Mouse (Mus musculus) left cerebral cortex, adult 2 months (tissue): ENCODE measurements at regions not wholly inside any gene's neighbourhood (a gene's known extent, or its start where the extent isn't known, plus 50 kb on each side); places are given as distances from the start of the nearest gene placed in this dataset.

Experiments
- DNase-seq, 2 experiments: peaks; one replicate each; pipeline ENCODE4 v3.0.0; 2021 to 2022; ENCODE audit warnings: low spot score in 2 of 2, mixed read lengths in 1 of 2; ENCODE audit errors: extremely low spot score in 1 of 2
- H3K27ac ChIP-seq: fragments of 200-600 bp; 2 replicates; pipeline ENCODE4 v1.8.1; 2022
- H3K4me3 ChIP-seq: fragments of 200-600 bp; 2 replicates; pipeline ENCODE4 v1.8.1; 2022
- CTCF ChIP-seq: fragments of 200-600 bp; IDR thresholded peaks from 2 replicates; pipeline ENCODE4 v1.8.1; 2022; ENCODE audit warnings: antibody characterized with exemption, mild to moderate bottlenecking, moderate library complexity
- intact Hi-C: fragments of 180-260 bp; cut with DNase I; formaldehyde crosslinking; loops from one replicate; pipeline ENCODE4 v1.15.1; 2025

DNA sequence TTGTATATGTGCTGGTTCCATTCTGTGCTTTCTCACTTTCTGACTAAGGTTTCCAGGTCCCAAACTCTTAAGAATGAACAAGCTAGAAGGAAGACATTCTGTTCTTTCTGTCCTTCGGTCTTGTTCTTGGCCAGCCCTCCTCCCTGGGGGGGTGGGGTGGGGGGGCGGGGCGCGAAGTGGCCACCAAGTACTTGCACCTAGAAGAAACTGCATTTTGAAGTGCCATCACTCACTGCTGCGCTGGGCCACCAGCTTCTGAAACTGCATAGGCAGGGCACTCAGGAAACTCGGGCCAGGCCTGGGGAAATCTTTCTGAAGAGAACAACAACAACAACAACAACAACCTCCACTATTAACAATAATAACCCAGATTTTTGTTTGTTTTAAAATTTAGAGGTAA lies 94.4 kb upstream of the Fut8 start:
- no peak overlapping the region for H3K27ac ChIP-seq
- intact Hi-C loops: no loop called here
- no peak for DNase-seq
- TF ChIP-seq CTCF: no peak
- no peak overlapping the region for H3K4me3 ChIP-seq

DNA sequence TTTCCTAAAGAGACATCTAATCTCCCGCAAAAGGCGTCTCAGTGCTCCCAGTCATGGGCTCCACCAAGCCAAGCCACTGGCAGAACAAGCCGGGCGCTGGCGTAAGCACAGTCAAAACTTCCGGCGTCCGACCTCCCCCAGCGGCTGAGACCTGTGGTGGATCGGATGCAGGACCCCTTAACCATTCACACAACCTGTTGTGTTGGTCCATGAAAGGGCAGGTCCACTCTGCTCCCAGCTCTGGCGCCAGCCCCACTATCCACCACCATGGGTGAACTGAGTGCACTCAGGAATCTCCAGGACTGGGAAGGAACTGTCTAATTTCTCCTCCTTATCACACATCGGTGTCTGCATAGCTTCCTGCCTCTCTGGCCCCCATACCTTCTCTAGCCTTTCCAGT lies 94.8 kb upstream of the Fut8 start:
- TF ChIP-seq CTCF: no peak
- no peak for DNase-seq
- intact Hi-C loops: no loop called here
- H3K27ac ChIP-seq: no peak overlapping the region
- H3K4me3 ChIP-seq: no peak overlapping the region

DNA sequence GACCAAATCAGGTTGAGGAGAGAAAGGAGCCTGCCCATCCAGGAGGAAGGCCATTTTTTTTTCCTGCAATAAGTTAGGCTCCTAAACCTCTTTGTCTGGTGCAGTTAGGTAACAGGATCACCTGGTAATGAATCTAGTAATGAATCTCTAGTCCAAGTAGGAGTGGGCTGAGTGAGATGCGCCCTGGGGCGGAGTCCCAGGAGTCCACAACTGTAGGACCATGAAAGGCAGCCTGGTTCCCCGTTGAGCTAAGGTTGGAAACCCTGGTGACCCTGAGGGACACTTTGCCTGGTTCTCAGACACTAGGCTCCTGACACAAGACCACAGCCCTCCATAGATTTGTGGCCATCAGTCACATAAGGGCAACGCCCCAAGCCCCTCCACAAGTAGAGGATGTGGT lies 95.7 kb upstream of the Fut8 start:
- H3K4me3 ChIP-seq: no peak overlapping the region
- intact Hi-C loops: no loop called here
- DNase-seq: no peak
- TF ChIP-seq CTCF: no peak
- H3K27ac ChIP-seq: no peak overlapping the region

DNA sequence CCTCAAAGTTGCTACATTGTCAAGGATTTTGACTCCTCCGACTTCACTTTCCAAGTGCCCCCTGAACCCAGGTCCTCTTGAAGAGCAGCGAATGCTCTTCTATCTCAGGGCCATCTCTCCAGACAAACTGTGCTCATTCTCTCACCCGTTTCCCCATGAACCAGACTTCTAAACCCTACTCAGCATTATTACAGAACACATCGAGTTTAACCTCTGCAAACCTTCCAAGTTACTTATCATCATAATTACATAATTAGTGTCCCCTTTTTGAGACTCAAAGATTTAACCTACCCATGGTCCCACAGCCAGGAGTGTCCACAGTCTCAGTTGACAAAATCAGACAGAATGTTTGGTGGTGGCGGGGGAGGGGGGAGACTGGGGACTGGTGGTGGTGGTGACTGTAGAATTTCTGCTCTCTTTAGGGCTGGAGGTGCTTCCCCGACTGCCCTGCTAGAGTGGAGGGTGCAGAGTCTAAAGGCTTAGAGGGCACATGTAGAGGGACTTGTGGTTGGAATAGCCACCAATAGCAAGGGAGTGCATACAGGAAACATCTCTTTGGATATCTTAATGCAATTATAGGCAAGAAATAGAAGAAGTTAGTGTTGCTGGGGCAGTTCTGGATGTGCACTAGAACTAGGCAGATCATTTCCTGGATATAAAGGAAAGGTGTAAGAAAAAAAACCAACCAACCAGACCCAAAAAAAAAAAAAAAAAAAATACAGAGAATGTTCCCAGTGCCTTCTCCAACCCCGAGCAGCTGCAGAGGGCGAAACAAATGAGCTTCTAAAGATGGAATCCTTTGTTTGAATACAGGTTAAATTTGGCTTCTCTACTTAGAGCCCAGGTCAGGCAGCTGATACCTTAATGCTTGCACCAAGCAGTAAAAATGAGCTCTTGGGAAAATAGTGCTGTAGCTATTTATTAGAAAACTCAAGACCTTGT lies 96.4 kb upstream of the Fut8 start:
- no peak for TF ChIP-seq CTCF
- Histone ChIP-seq H3K4me3 (no peak overlapping the region), H3K27ac (no peak overlapping the region)
- no peak for DNase-seq
- intact Hi-C loops: no loop called here

DNA sequence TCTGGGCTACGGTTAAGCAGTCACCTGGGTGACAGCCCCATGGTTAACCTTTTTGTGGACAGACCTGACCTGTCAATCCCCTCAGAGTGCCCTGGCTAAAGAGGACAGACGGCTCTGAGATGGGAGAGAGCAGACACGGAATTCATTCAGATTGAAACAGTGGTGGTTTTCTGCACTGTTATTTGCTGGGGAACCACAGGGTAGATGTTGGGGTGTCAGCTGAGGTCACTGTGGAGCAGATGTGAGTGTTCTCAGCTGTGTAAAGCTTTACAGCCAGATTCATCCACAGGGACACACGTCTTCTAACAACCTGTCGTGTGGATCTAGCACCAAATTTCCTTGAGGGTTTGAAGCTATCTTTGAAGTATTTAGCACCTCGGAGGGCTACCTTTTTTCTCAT lies 97.3 kb upstream of the Fut8 start:
- no peak overlapping the region for H3K27ac ChIP-seq
- DNase-seq: no peak
- no peak for TF ChIP-seq CTCF
- H3K4me3 ChIP-seq: no peak overlapping the region
- intact Hi-C loops: no loop called here

DNA sequence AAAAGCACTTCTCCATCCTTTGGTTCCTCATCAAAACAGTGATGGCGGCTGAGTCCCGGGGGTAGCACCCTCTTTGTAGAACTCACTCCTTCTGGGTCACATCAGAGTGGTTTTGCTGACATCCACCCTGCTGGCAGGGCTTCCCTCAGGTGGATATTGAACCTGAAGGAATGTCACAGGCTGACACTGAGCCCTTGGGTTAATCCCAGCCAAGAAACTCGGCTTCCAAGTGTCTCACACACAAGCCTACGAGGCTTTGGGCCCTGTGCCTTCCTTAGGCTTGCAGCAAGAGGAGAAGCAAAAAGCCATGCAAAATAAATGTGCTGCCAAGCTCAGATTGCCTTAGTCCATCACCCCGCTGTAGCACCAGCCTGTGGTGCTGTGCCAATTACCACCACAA lies 97.8 kb upstream of the Fut8 start:
- Histone ChIP-seq H3K4me3 (no peak overlapping the region), H3K27ac (no peak overlapping the region)
- intact Hi-C loops: no loop called here
- no peak for TF ChIP-seq CTCF
- no peak for DNase-seq

DNA sequence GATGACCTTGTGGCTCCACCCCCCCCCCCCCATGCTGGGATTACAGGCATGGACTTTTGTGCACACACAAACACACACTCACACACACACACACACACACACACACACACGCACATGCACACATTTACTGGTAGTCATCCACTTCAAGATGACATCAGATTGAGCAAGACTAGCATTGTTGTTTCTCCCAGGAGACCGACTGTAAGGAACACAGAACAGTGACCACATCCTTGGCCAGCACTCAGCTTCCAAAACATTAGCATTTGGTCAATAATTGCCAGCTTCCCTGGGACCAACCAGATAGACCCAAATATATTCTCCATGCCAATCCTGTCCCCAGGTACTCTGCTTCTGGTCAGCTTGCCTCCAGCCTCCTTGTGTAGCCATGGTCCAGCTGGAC lies 98.2 kb upstream of the Fut8 start:
- H3K27ac ChIP-seq: no peak overlapping the region
- H3K4me3 ChIP-seq: no peak overlapping the region
- intact Hi-C loops: no loop called here
- no peak for DNase-seq
- TF ChIP-seq CTCF: no peak

DNA sequence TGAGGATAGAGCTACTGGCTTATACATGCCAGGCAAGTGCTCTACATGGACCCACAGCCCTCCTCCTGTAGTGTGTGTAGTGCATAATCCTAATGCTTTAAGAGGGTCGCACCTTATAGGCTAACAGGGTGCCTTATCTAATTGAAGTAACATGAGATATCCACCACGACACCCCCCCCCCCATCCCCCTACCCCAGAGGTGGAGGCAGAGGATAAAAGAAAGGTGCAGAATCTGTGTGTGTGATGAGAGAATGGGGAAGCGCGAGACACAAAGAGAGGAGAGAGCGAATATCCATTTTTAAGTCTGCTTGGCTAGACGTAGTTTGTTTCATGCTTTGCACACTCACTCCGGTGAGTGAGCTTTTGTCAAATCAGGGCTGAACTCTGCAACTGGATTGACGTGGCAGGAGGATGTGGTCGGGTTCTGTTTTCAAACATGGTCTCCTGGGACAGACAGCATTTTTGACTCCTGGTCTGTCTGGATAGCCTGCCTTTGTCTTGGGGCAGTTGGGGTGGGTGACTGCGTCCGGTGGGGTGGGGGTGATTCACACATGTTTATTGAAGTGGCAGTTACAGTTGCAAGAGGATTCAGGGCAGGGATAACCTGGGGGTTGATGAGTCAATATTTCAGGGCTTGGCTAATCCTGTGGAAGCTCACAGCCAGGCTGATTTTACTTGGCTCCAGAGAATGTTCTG lies 99.3 kb upstream of the Fut8 start:
- no peak for TF ChIP-seq CTCF
- DNase-seq: no peak
- intact Hi-C loops: no loop called here
- Histone ChIP-seq H3K4me3 (no peak overlapping the region), H3K27ac (no peak overlapping the region)

DNA sequence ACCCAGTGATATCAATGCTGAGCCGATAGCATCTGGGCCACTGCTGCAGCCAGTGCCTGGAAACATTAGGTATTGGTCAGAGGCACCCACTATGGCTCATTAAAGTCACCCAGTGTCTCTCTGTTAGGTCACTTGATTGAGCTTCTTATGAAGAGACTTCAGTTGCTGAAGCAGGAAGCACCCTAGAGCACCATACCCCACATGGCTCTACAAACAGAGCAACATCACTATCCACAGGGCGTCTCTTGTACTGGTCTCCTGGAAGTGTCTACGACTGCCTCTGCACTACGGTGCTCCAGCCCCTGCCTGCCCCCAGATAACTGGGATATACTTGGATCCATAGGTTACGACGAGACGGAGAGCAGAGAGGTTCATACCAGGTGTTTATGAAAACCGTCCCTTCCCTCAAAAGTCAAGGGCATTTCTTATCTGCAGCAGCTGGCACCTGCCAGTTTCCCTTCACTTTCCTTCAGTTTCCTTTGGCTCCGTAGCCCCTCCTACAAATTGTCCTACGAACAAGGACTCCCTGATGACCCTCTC lies 100.6 kb upstream of the Fut8 start:
- TF ChIP-seq CTCF: no peak
- intact Hi-C loops: no loop called here
- no peak for DNase-seq
- Histone ChIP-seq H3K4me3 (no peak overlapping the region), H3K27ac (no peak overlapping the region)

DNA sequence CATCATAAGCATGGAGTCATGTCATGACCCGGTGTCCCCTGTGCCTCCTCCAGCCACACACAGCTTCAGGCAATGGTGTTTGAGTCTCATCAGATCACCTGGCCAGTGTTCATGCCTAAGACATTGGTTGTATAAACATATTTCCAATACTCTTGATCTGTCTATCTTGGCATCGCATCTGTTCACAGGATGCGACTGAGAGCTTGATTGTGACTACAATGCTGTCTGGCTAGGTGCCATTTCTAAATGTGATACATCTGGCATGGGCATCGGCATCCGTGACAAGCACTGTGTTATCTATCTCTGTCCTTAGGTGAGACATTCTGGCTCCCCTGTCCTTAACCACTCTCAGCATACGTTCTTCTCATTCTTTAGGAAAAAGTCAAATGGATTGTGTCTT lies 102.3 kb upstream of the Fut8 start:
- intact Hi-C loops: no loop called here
- no peak for DNase-seq
- Histone ChIP-seq H3K27ac (no peak overlapping the region), H3K4me3 (no peak overlapping the region)
- TF ChIP-seq CTCF: no peak

DNA sequence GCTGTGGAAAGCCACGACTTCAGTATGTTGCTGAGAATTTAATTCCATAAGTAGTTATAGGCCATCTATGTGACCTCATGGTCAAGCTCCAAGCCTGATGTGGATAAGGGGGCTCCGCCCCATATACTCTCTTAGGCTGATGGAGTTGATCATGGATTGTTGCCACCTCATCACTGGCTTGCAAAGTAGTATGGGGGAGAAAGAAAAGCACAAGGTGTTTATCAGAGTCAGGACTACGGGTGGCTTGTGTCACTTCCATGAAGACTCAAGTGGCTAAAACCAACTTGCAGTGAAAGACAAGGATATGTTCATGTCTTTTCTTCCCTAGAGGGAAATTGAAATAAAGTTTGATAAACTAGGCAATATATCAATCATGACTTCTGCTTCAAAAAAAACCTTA lies 102.9 kb upstream of the Fut8 start:
- H3K4me3 ChIP-seq: no peak overlapping the region
- intact Hi-C loops: no loop called here
- no peak overlapping the region for H3K27ac ChIP-seq
- DNase-seq: no peak
- no peak for TF ChIP-seq CTCF

DNA sequence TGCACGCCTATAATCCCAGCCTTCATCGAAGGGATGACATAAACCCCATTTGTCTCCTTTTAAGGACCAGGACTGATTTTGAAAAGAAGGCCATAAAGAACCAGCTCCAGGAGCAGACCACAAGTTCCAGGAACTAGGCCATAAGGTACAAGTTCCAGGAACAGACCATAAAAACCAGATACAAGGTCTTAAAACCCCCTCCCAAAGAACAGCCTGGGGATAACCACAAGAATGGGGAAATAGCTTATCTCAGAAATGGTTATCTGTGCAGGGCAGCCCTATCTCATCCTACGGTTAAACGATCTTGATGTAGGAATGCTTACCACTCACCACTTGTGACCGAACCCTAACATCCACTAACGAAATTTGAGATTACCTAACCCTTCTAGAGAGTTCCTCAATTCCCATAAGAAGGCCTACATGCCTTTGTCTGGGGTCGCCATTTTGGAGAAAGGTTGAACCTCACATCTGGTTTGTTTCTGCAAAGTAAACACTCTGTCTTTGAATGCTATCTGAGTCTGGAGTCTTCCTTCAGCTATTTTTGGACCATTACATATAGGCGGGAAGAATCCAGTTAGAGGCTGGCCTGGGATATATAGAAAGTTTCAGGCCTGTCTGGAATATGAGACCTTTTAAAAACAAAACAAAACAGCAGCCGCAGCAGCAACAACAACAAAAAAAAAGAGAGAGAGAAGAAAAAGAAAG lies 103.5 kb upstream of the Fut8 start:
- no peak for TF ChIP-seq CTCF
- intact Hi-C loops: no loop called here
- no peak for DNase-seq
- H3K4me3 ChIP-seq: no peak overlapping the region
- no peak overlapping the region for H3K27ac ChIP-seq
